Mouse (Mus musculus): Measurements from ENCODE around the gene Irf2bp1. TPM values are rescaled to one million over a fixed set of nuclear protein-coding genes. Genes with fewer than 3 reads are reported as not detected.

Gene Irf2bp1
- total and polyA plus RNA-seq, 3 experiments: 4.9 to 12.8 (median 6.6) TPM

DNA sequence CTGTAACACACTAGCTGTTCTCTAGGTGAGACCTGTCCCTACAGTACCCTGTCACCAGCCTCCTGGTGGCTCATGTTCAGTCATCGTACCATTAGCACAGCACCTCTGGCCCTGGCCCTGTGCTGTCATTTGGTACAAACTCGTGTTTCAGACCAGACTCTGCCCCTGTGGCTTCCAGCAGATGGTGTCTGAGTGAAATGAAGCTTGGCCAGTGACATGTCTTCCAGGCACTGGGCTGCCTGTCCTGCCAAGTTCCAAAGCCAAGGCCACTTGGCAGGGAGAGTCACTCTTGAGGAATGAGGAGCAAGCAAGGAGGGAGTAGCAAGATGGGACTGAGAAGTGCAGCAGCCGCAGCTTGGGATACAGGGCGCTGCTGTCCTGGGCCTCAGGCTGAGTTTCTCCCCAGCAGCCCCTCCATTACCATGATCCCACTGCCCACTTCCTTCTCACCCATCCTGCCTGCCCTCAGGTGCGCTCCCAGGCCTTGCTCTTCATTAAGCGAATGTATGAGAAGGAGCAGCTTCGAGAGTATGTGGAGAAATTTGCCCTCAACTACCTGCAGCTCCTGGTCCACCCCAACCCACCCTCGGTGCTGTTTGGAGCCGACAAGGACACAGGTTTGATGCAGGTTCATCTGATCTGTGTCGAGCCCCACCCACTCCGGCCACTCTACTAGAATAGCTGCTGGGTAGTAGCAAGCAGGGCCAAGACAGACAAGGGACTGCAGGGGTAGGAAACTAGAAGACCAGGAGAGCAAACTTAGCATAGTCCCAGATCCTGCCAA is 42.6 kb downstream of the Irf2bp1 start:
- in situ Hi-C loops (cut with MboI; ENCODE audit: low pct_ligation_motif_present, low pct_unique_long_range_greater_than_20kb, low sequenced_read_pairs): no loop called here
- Histone ChIP-seq H3K36me3 (replicated peaks in 1 of 2; ENCODE audit: control insufficient read depth in 1 of 2, insufficient read depth in 1 of 2, low read length in 1 of 2) (peaks cover 98% of the 10 kb centered on the region in 2 experiments), H3K9me3 (replicated peaks; ENCODE audit: low read length) (no peaks in the 10 kb centered on the region), H3K4me2 (ENCODE audit: insufficient read depth, low read depth, poor library complexity, severe bottlenecking) (no peak overlapping the region), H3K27ac (ENCODE audit: insufficient read depth, low read depth) (no peak overlapping the region), H3K4me1 (ENCODE audit: control insufficient read depth in 1 of 2, insufficient read depth in 2 of 2) (peaks cover 0 to 12% of the 10 kb centered on the region in 2 experiments; a peak in 1 of 4 replicates), H3K9ac (ENCODE audit: insufficient read depth, low read depth) (no peak overlapping the region), H3K27me3 (replicated peaks) (no peaks in the 10 kb centered on the region), H3K4me3 (replicated peaks in 1 of 3; ENCODE audit: low read depth in 2 of 3, low read length in 2 of 3, poor library complexity in 1 of 3) (no peak overlapping the region), H3K79me2 (replicated peaks; ENCODE audit: control insufficient read depth, extremely low read depth, insufficient read depth, poor library complexity, severe bottlenecking) (no peaks in the 10 kb centered on the region)
- dilution Hi-C loops (cut with MboI; ENCODE audit: extremely low pct_ligation_motif_present, extremely low pct_unique_long_range_greater_than_20kb, low sequenced_read_pairs): no loop called here
- TF ChIP-seq E2F4 (IDR thresholded peaks at IDR 0.05; ENCODE audit: insufficient replicate concordance, low read depth, low read length): no peak
- no peak for DNase-seq (ENCODE audit: extremely low read depth)

GRCm38 (mm10) chr7:19048006-19048527 is 44.2 kb downstream of the Irf2bp1 start:
- Histone ChIP-seq H3K9ac (ENCODE audit: insufficient read depth, low read depth) (no peak overlapping the region), H3K4me1 (ENCODE audit: control insufficient read depth in 1 of 2, insufficient read depth in 2 of 2) (peaks cover 0 to 12% of the 10 kb centered on the region in 2 experiments; a peak in 1 of 4 replicates), H3K4me3 (replicated peaks in 1 of 3; ENCODE audit: low read depth in 2 of 3, low read length in 2 of 3, poor library complexity in 1 of 3) (no peak overlapping the region), H3K27ac (ENCODE audit: insufficient read depth, low read depth) (no peak overlapping the region), H3K36me3 (replicated peaks in 1 of 2; ENCODE audit: control insufficient read depth in 1 of 2, insufficient read depth in 1 of 2, low read length in 1 of 2) (peaks cover 96 to 98% of the 10 kb centered on the region in 2 experiments), H3K79me2 (replicated peaks; ENCODE audit: control insufficient read depth, extremely low read depth, insufficient read depth, poor library complexity, severe bottlenecking) (no peaks in the 10 kb centered on the region), H3K27me3 (replicated peaks) (no peaks in the 10 kb centered on the region), H3K9me3 (replicated peaks; ENCODE audit: low read length) (no peaks in the 10 kb centered on the region), H3K4me2 (ENCODE audit: insufficient read depth, low read depth, poor library complexity, severe bottlenecking) (no peak overlapping the region)
- in situ Hi-C loops (cut with MboI; ENCODE audit: low pct_ligation_motif_present, low pct_unique_long_range_greater_than_20kb, low sequenced_read_pairs) (no loop called here), dilution Hi-C loops (cut with MboI; ENCODE audit: extremely low pct_ligation_motif_present, extremely low pct_unique_long_range_greater_than_20kb, low sequenced_read_pairs) (no loop called here)
- TF ChIP-seq MAZ (IDR thresholded peaks at IDR 0.05; ENCODE audit: low read depth, low read length): no peak
- TF ChIP-seq MAFK (IDR thresholded peaks at IDR 0.05; ENCODE audit: insufficient replicate concordance, low read length): no peak
- no peak for TF ChIP-seq JUN (IDR thresholded peaks at IDR 0.05; ENCODE audit: insufficient read depth, low read depth, low read length)
- TF ChIP-seq MAX (IDR thresholded peaks at IDR 0.05; ENCODE audit: low read length): no peak
- no peak for TF ChIP-seq JUND (conservative IDR thresholded peaks at IDR 0.05; ENCODE audit: low read depth, low read length)
- no peak for TF ChIP-seq KAT2A (IDR thresholded peaks at IDR 0.05; ENCODE audit: insufficient replicate concordance, low read length)
- no peak for TF ChIP-seq EP300 (IDR thresholded peaks at IDR 0.05; ENCODE audit: low read length)
- TF ChIP-seq MEF2A (IDR thresholded peaks at IDR 0.05; ENCODE audit: borderline replicate concordance, low read depth, low read length): no peak
- no peak for DNase-seq (ENCODE audit: extremely low read depth)

DNA sequence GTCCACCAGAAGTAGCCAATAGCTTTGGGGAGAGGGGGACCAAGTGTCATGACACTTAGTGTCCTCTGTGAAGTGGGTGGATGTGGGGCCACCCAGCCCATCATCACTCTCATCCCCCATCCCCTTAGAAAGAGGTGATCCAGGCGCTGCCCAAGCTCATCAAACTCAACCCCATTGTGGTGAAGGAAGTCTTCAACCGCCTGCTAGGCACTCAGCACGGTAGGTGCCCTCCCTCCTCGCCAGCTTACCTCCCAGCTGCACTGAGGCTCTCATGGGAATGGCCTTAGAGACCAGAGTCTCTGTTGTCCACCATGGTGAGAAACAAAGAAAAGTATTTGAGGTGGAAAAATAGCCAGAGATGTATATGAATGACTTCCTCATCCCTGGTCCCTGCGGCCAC is 45.4 kb downstream of the Irf2bp1 start:
- peaks cover 97 to 100% of the 10 kb centered on the region in 2 experiments for H3K36me3 ChIP-seq (replicated peaks in 1 of 2; ENCODE audit: control insufficient read depth in 1 of 2, insufficient read depth in 1 of 2, low read length in 1 of 2)
- no peak overlapping the region for H3K4me2 ChIP-seq (ENCODE audit: insufficient read depth, low read depth, poor library complexity, severe bottlenecking)

More for the DNA sequence above, 45.4 kb downstream of the Irf2bp1 start:
- no peak for DNase-seq (ENCODE audit: extremely low read depth)
- Histone ChIP-seq H3K9me3 (replicated peaks; ENCODE audit: low read length) (no peaks in the 10 kb centered on the region), H3K9ac (ENCODE audit: insufficient read depth, low read depth) (no peak overlapping the region), H3K4me3 (replicated peaks in 1 of 3; ENCODE audit: low read depth in 2 of 3, low read length in 2 of 3, poor library complexity in 1 of 3) (no peak overlapping the region), H3K4me1 (ENCODE audit: control insufficient read depth in 1 of 2, insufficient read depth in 2 of 2) (peaks cover 0 to 12% of the 10 kb centered on the region in 2 experiments; a peak in 1 of 4 replicates), H3K27ac (ENCODE audit: insufficient read depth, low read depth) (no peak overlapping the region), H3K27me3 (replicated peaks) (no peaks in the 10 kb centered on the region), H3K79me2 (replicated peaks; ENCODE audit: control insufficient read depth, extremely low read depth, insufficient read depth, poor library complexity, severe bottlenecking) (no peaks in the 10 kb centered on the region)
- TF ChIP-seq E2F4 (IDR thresholded peaks at IDR 0.05; ENCODE audit: insufficient replicate concordance, low read depth, low read length) (no peak), PAX5 (IDR thresholded peaks at IDR 0.05; ENCODE audit: low read length) (no peak), SIN3A (IDR thresholded peaks at IDR 0.05; ENCODE audit: low read length) (no peak), MAX (IDR thresholded peaks at IDR 0.05; ENCODE audit: low read length) (no peak), ZMIZ1 (IDR thresholded peaks at IDR 0.05; ENCODE audit: low read depth, low read length) (no peak), USF1 (IDR thresholded peaks at IDR 0.05; ENCODE audit: low read depth, low read length) (no peak), CTCF (conservative IDR thresholded peaks at IDR 0.05 in 1 of 2, IDR thresholded peaks at IDR 0.05 in 1 of 2; ENCODE audit: low read depth in 2 of 2, low read length in 2 of 2) (no peak), MXI1 (IDR thresholded peaks at IDR 0.05; ENCODE audit: low read depth, low read length) (no peak), RCOR1 (conservative IDR thresholded peaks at IDR 0.05; ENCODE audit: low read depth, low read length) (no peak)
- in situ Hi-C loops (cut with MboI; ENCODE audit: low pct_ligation_motif_present, low pct_unique_long_range_greater_than_20kb, low sequenced_read_pairs) (no loop called here), dilution Hi-C loops (cut with MboI; ENCODE audit: extremely low pct_ligation_motif_present, extremely low pct_unique_long_range_greater_than_20kb, low sequenced_read_pairs) (no loop called here)

All from CH12.LX (cell line).